Mouse (Mus musculus) common myeloid progenitor, adult 5-6 weeks (primary cell): ENCODE measurements around the gene Zbtb3. TPM values are rescaled to one million over a fixed set of nuclear protein-coding genes. Genes with fewer than 3 reads are reported as not detected.

Experiments used
- ATAC-seq: replicated peaks from 2 replicates; pipeline ENCODE4 v1.8.0; 2016; ENCODE audit warnings: low read depth, mild to moderate bottlenecking, moderate TSS enrichment, inconsistent platforms; ENCODE audit not compliant: poor library complexity, severe bottlenecking
- total RNA-seq: library from RNA; stranded (forward); fragments of 200-1000, 187-1606 nt; gene quantifications from 2 replicates; pipeline ENCODE4 v1.2.3, GENCODE M21; 2017

The Zbtb3 gene
- total RNA-seq, 1 experiment from 2014 or later, result 1.8 TPM

DNA sequence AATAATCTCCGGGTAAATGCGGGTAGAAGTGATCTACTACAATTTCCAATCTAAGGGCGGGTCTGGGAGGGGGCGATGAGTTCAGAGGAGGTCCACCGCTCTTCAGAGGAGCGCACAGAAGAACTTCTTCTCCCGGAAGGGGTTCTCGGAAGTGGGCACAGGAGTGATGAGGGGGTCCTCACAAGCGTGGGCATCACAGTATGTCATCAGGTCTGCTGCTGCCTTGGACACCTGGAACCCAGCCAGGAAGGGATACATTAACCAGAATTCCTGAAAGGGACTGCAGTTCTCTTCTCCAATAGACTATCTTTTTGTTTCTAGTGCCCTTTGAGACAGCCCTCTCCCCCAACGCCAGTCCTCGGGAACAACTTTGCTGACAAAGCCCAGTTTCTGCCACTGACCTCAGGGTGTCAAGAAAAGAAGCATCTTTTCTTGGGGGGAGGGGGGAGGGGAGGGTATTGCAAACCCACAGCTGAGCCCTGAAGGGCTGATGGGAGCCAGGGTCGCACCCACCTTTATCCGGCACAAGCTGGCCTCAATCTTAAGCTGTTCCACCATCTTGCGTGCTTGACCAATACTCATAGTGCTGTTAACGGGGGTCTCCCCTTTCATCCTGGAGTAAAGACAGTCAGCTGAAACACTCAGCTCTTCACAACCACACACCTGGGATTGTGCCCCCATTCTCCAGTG, 35.8 kb downstream of the Zbtb3 start:
- ATAC-seq, result no peak

DNA sequence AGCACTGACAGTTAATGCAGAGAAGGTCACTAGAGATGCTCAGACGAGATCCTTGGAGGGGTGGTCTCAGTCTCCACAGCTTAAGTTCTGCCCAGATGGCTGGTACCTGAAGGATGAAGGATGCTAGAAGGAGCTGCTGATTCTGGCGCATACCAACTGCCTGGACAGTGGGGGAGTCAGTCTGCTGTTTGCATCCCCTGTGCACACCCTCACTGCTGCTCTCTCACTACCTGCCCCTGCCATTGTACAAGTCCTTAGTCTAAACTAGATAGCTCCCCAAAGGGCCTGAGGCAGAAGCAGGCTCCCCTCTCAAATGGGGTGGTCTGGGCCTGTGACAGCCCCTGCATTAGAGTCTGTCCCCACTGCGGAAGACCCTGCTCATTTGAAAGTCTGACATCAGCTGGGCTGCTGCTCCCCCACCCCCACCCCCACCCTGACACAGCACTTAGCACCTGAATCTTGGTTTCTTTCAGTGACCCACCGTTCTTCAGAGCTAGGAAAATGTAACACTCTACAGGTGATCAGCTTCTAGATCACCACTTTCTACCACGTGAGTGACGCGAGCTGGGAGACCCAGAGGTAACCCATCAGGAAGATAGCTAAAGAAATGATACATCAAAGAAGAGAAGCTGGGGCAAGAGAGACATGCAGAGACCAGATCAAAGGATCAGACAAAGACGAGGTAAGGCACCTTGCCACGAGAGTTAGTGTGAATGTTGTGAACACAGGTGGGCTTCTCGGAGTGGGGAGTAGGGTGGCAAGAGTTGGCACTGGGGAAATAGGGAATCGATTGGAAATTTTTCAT, 37.0 kb downstream of the Zbtb3 start, which contains the start of gene Gng3:
Gng3 (minus strand) TSS at position 92 of the 805 bp plus-strand sequence.
- ATAC-seq, result no peak

DNA sequence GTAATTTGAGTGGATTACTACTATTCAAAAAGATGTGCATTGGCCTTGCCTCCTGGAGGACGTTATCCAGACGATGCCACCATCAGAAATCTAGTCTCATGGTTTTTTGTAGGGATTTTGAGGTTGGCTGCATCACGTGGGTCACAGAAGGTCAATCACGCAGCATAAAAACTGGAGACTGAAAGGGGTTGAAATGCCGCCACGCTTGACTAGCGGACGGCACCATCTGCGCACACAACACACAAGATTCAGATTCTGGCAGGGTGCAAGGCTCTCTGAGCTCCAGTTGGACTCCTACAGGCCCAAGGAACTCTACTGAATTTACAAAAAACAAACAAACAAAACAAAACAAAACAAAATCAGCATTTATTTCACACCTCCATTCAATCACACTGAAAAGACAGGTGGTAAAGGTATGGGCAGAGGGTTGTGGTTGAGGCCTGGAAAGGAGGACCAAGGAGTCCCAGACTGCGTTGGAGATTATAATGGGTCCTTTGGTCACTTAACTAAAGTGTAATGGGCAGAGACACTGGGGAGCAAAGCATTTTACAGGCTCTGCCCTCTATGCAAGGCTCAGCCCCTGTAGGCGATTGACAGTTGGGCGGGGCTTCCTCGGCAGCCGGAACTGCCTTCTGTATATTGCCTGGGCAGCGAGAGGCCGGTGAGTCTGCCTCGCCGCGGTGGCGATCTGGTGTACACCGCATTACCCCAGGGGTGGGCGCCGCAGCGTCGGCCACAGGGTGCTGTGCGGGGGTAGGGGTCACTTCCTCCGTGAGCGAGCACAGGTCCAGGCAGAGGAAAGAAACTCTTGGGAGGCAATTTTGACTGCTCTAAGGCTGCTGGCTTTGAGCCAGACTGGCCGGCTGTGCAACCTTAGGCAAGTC, 37.8 kb downstream of the Zbtb3 start:
- ATAC-seq, result peak; percentile 66

DNA sequence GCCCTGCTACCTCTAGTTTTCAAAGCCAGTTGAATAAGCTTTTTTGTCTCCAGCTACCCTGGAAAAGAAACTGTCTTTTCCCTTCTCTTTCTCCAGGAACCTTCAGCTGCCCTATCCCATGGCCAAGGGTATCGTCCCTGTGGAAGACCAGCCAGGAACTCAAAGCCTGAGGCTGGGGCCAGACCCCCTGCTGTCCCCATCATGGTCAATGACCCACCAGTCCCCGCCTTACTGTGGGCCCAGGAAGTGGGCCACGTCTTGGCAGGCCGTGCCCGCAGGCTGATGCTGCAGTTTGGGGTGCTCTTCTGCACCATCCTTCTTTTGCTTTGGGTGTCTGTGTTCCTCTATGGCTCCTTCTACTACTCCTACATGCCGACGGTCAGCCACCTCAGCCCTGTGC, 38.7 kb downstream of the Zbtb3 start:
- no peak for ATAC-seq

DNA sequence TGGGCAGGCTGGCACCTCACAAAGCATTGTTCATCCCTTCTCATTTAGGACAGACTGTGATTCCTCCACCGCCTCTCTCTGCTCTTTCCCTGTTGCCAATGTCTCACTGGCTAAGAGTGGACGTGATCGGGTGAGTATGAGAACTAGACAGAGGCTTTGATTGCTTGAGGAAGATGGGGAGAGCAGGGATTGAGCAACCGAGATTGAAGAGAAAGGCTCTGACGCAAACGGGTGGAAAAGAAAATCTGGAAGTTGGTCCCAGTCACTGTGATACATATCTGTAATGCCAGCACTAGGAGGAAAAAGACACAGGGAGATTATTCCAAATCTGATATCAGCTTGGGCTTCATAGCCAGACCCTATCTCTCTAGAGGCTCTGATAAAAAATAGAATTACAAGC, 40.6 kb downstream of the Zbtb3 start:
- ATAC-seq, result no peak

DNA sequence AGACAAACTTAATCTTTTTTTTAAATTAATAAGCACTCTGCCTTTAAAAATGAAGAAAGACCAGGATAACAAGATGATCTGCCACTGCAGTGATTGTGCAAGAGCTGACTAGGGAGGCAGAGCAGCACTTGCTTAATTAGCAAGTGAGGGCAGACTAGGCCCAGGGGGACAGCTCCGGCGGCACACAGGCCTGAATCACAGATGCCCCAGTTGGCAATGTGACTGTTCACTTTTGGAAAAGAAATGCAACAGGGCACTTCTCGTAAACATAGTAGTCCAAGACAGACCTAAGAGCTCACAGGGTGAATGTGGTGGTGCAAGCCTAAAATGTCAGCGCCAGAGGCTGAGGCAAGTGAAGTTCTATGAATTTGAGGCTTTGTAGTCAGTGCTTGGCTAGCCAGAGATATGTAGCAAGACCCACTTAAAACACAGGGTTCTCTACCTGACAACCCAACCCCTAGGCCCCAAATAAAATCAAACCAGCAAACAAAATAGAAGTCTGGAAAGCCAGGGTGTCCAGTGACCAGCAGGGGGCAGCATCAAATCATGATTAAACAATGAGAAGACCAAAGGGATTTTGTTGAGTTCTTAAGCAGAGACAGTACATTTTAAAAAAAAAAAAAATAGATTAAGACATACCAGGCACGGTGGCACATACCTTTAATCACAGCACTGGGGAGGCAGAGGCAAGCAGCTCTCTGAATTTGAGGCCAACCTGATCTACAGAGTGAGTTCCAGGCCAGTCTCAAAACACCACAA, 42.2 kb downstream of the Zbtb3 start:
- ATAC-seq, result peak; percentile 45; the same call in 1 of the 2 replicates

DNA sequence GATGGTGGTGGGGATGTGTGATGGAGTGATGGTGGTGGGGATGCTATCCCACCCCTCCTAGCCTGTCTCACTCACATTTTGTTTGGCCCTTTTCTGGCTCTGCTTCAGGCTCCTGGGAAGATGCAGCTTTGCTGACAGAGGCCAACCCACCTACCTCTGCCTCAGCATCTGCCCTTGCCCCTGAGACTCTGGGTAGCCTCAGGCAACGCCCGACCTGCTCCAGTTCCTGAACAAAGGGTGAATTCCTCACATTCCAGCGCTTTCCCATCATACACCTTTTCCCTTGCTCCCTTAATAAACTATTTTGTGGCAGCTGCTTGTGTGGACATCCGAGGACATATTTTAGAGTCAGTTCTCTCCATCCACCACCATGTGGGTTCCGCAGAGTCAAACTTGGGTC, 46.0 kb downstream of the Zbtb3 start:
- ATAC-seq, result no peak

DNA sequence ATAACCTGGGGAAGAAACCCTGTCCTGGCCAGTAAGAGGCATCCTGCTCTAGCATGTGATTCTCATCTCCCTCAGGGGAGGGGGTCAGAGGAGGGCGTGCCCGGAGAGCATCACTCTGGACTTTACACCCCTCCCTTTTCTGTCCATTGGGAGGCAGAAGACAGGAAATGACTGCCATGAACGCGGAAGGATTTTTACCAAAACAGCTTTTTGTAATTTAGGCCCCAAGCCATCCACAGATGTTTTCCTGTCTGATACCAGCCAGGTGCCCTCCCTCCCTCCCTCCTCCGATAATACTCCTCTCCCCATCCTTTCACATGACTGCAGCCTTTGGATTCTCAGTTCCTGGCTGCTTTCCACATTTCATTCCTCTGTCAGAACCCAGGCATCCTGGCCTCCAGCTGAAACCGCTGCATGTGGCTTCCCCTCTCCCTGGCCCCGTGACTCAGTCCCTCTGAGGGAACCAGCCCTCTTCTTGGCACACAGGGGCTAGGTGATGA, 48.1 kb downstream of the Zbtb3 start, which contains the start of gene Lrrn4cl:
Lrrn4cl (plus strand) TSS at position 367 of the 500 bp plus-strand sequence.
- ATAC-seq, result no peak

DNA sequence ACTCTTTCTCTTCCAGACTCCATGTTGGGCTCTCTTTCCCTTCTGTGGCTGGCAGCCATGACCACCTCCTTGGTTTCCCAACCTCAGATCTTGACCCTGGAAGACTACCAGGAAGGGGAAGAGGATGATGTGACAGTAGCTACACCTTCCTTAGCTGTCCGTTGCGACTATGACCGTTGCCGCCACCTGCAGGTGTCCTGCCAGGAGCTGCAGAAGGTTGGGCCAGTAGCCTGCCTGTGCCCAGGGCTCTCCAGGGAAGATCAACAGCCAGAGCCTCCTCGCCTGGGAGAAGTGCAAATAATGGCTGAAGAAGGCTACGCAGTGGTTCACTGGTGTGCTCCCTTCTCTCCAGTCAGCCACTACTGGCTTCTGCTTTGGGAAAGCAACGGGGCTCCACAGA, 49.3 kb downstream of the Zbtb3 start:
- ATAC-seq, result no peak

DNA sequence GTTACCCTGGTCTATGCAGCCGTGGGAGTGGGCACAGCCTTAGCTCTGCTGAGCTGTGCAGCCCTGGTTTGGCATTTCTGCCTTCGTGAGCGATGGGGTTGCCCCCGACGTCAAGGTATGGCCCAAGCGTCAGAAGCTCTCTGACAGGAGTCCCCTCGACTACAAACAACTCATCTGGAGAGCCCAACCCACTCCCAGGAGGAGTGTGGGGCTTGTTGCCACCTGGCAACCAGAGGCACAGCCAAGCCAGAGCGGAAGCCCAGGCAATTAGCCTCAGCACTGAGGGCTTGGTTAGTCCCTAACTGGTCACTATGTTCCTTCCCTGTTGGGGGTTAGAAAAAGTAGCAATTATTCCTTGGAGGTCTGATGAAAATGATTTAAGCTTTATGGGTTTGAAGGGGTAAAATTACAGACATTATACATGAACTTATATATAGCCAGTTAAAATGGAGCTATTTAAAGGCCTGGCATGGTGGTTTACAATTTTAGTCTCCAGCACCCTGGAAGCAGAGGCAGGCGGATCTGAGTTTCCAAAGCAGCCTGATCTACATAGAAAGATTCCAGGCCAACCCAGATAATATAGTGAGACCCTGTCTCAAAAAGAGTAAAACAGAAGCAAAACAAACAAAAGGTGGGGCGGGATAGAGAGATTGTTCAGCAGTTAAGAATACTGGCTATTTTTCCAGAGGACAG, 50.0 kb downstream of the Zbtb3 start:
- no peak for ATAC-seq

DNA sequence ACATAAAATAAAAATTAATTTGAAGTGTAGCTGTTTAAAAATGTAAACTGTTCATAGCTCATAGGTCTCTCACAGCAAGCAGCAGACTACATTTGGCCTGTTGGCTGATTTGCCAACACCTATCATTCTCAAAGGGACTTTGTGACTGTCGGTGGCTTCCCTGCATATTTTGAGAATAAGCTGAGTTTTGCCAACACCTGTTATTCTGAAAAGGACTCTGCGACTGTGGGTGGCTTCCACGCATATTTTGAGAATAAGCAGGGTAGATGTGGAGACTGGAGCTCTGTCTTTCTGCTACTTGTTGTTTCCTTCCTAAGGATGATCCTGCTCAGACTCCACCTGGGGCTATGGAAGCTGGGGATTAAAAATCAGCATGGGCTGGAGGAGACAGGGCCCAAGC, 50.8 kb downstream of the Zbtb3 start:
- no peak for ATAC-seq

Other genes with a start within 250 kb of the Zbtb3 start
- not detected in 2 replicates for gene Slc22a8, start 211.3 kb upstream of the Zbtb3 start, total RNA-seq
- not detected in 2 replicates for gene Slc22a6, start 184.5 kb upstream of the Zbtb3 start, total RNA-seq
- not detected in 2 replicates for gene Chrm1, start 138.8 kb upstream of the Zbtb3 start, total RNA-seq
- gene Slc3a2, start 79.2 kb upstream of the Zbtb3 start, total RNA-seq, result 124 and 150 TPM in 2 replicates
- 121 and 149 TPM in 2 replicates for gene Wdr74, start 66.7 kb upstream of the Zbtb3 start, total RNA-seq
- 1.5 and 5.8 TPM in 2 replicates for gene 1700092M07Rik, start 61.8 kb upstream of the Zbtb3 start, total RNA-seq
- 45.7 and 60.0 TPM in 2 replicates for gene Stx5a, start 61.1 kb upstream of the Zbtb3 start, total RNA-seq
- gene Nxf1, start 45.5 kb upstream of the Zbtb3 start, total RNA-seq, result 126 and 129 TPM in 2 replicates
- gene Tmem223, start 31.6 kb upstream of the Zbtb3 start, total RNA-seq, result 36.9 and 48.2 TPM in 2 replicates
- 57.4 and 60.0 TPM in 2 replicates for gene Tmem179b, start 28.1 kb upstream of the Zbtb3 start, total RNA-seq
- gene Taf6l, start 16.1 kb upstream of the Zbtb3 start, total RNA-seq, result 10.3 and 11.4 TPM in 2 replicates
- 52.9 and 62.4 TPM in 2 replicates for gene Polr2g, start 4.0 kb upstream of the Zbtb3 start, total RNA-seq
- gene Ttc9c, start 16.8 kb downstream of the Zbtb3 start, total RNA-seq, result 65.7 and 68.2 TPM in 2 replicates
- gene Hnrnpul2, start 17.5 kb downstream of the Zbtb3 start, total RNA-seq, result 89.1 and 100 TPM in 2 replicates
- 4.2 TPM in 1 of 2 replicates, not detected in the other for gene AC129217.1, start 27.2 kb downstream of the Zbtb3 start, total RNA-seq
- 34.5 and 41.5 TPM in 2 replicates for gene Bscl2, start 34.9 kb downstream of the Zbtb3 start, total RNA-seq
- not detected in 2 replicates for gene Gng3, start 36.6 kb downstream of the Zbtb3 start, total RNA-seq
- 0.73 TPM in 1 of 2 replicates, not detected in the other for gene Lrrn4cl, start 48.2 kb downstream of the Zbtb3 start, total RNA-seq
- 176 and 210 TPM in 2 replicates for gene Ubxn1, start 68.9 kb downstream of the Zbtb3 start, total RNA-seq
- 110 and 122 TPM in 2 replicates for gene Uqcc3, start 78.4 kb downstream of the Zbtb3 start, total RNA-seq
- 7.7 and 35.4 TPM in 2 replicates for gene Lbhd1, start 81.2 kb downstream of the Zbtb3 start, total RNA-seq
- not detected in 2 replicates for gene Gm49403, start 81.4 kb downstream of the Zbtb3 start, total RNA-seq
- 53.0 and 62.6 TPM in 2 replicates for gene 1810009A15Rik, start 86.3 kb downstream of the Zbtb3 start, total RNA-seq
- gene Gm49416, start 86.4 kb downstream of the Zbtb3 start, total RNA-seq, result not detected in 2 replicates
- gene Ints5, start 90.5 kb downstream of the Zbtb3 start, total RNA-seq, result 10.5 and 18.5 TPM in 2 replicates
- 63.4 and 73.1 TPM in 2 replicates for gene Ganab, start 95.5 kb downstream of the Zbtb3 start, total RNA-seq
- 17.5 and 18.6 TPM in 2 replicates for gene B3gat3, start 117.8 kb downstream of the Zbtb3 start, total RNA-seq
- 2.0 and 3.2 TPM in 2 replicates for gene Rom1, start 126.8 kb downstream of the Zbtb3 start, total RNA-seq
- 22.9 and 41.2 TPM in 2 replicates for gene Eml3, start 127.0 kb downstream of the Zbtb3 start, total RNA-seq
- 151 and 180 TPM in 2 replicates for gene Mta2, start 139.3 kb downstream of the Zbtb3 start, total RNA-seq
- 19.9 and 25.9 TPM in 2 replicates for gene Tut1, start 151.3 kb downstream of the Zbtb3 start, total RNA-seq
- gene Eef1g, start 164.5 kb downstream of the Zbtb3 start, total RNA-seq, result 721 and 789 TPM in 2 replicates
- gene Ahnak, start 186.7 kb downstream of the Zbtb3 start, total RNA-seq, result 14.1 and 14.9 TPM in 2 replicates